Mouse (Mus musculus) myocyte (in vitro differentiated cells): ENCODE results near the gene Clmn. TPM values are rescaled to one million over a fixed set of nuclear protein-coding genes. Genes with fewer than 3 reads are reported as not detected.

Source experiments
- H3K27me3 ChIP-seq: one replicate; pipeline ENCODE4 v1.6.1; 2011; ENCODE audit not compliant: control insufficient read depth, insufficient read depth, insufficient read length
- H3K36me3 ChIP-seq: one replicate; pipeline ENCODE4 v1.6.1; 2011; ENCODE audit not compliant: control insufficient read depth, insufficient read depth
- H3K4me2 ChIP-seq: one replicate; pipeline ENCODE4 v1.6.1; 2011; ENCODE audit warnings: low read depth, control low read depth
- H3K4me3 ChIP-seq: one replicate; pipeline ENCODE4 v1.5.1; 2011; ENCODE audit warnings: mild to moderate bottlenecking, control low read depth, moderate library complexity
- H3K79me2 ChIP-seq: one replicate; pipeline ENCODE4 v1.6.1; 2011; ENCODE audit not compliant: control insufficient read depth, insufficient read depth
- H3ac ChIP-seq: one replicate; pipeline ENCODE4 v1.6.1; 2011; ENCODE audit not compliant: control insufficient read depth, insufficient read length
- CEBPB ChIP-seq: IDR thresholded peaks from 2 replicates; pipeline ENCODE4 v1.6.1; 2011; ENCODE audit warnings: mild to moderate bottlenecking, moderate library complexity; ENCODE audit not compliant: poor library complexity, insufficient read depth, severe bottlenecking
- E2F4 ChIP-seq: IDR thresholded peaks from one replicate; pipeline ENCODE4 v1.6.1; 2011; ENCODE audit warnings: mild to moderate bottlenecking, control low read depth, moderate library complexity; ENCODE audit not compliant: insufficient read depth
- MAX ChIP-seq: IDR thresholded peaks from one replicate; pipeline ENCODE4 v1.6.1; 2011; ENCODE audit warnings: low read depth, mild to moderate bottlenecking, control low read depth
- MYOD1 ChIP-seq, 3 experiments: IDR thresholded peaks; one replicate each; pipeline ENCODE4 v1.6.1; 2011; ENCODE audit warnings: control low read depth in 2 of 3, low read depth in 2 of 3, mild to moderate bottlenecking in 2 of 3, moderate library complexity in 1 of 3; ENCODE audit not compliant: insufficient read length in 2 of 3, control insufficient read depth in 1 of 3
- MYOG ChIP-seq, 3 experiments: IDR thresholded peaks; one replicate each; pipeline ENCODE4 v1.6.1; 2011; ENCODE audit warnings: control low read depth in 2 of 3, low read depth in 2 of 3, mild to moderate bottlenecking in 2 of 3; ENCODE audit not compliant: insufficient read length in 2 of 3, control insufficient read depth in 1 of 3, insufficient read depth in 1 of 3
- POLR2A ChIP-seq: IDR thresholded peaks from one replicate; pipeline ENCODE4 v1.6.1; 2011; ENCODE audit warnings: low read depth, mild to moderate bottlenecking, control low read depth, moderate library complexity; ENCODE audit not compliant: insufficient read length
- POLR2AphosphoS2 ChIP-seq: IDR thresholded peaks from one replicate; pipeline ENCODE4 v1.6.1; 2011; ENCODE audit warnings: low read depth, control low read depth; ENCODE audit not compliant: insufficient read length
- REST ChIP-seq: IDR thresholded peaks from one replicate; pipeline ENCODE4 v1.6.1; 2011; ENCODE audit warnings: mild to moderate bottlenecking, control low read depth, moderate library complexity; ENCODE audit not compliant: insufficient read depth, insufficient read length
- SRF ChIP-seq: IDR thresholded peaks from one replicate; pipeline ENCODE4 v1.6.1; 2011; ENCODE audit warnings: low read depth; ENCODE audit not compliant: control insufficient read depth, insufficient read length
- TCF12 ChIP-seq: IDR thresholded peaks from one replicate; pipeline ENCODE4 v1.6.1; 2011; ENCODE audit warnings: mild to moderate bottlenecking, control low read depth; ENCODE audit not compliant: poor library complexity, insufficient read depth, severe bottlenecking
- TCF3 ChIP-seq: IDR thresholded peaks from one replicate; pipeline ENCODE4 v1.6.1; 2011; ENCODE audit warnings: low read depth, control low read depth; ENCODE audit not compliant: insufficient read length
- USF1 ChIP-seq: IDR thresholded peaks from one replicate; pipeline ENCODE4 v1.6.1; 2011; ENCODE audit warnings: low read depth, mild to moderate bottlenecking, control low read depth, moderate library complexity
- polyA plus RNA-seq: library from polyadenylated mRNA; unstranded; fragments of >200 nt; fragmentation: generic; extraction: Trizol; gene quantifications from one replicate; pipeline ENCODE4 v1.2.1, GENCODE M21; 2012; ENCODE audit warnings: missing spikeins

Gene Clmn
- polyA plus RNA-seq, 1 experiment: 0.07 TPM

DNA sequence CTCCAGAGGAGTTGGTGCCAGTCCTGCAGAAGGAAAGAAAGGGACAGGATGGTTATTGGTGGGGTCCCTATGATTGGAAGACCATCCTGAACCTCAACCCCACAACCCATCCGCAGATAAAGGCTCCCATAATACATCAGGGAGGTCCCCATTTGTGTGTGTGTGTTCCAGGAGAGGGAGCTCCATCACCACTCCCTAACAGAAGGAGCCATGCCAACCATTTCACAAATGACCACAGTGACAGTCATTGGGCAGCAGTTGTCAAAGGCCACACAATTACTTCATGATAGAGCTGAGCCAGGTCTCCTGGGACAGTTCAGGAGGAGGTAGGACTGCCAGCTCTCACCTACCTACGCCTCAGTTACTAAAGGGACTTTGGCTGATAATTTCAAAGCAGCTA lies 92.9 kb downstream of the Clmn start:
- Histone ChIP-seq H3K79me2 (no peaks in the 10 kb centered on the region), H3K4me3 (no peak overlapping the region), H3K36me3 (no peaks in the 10 kb centered on the region), H3K27me3 (peaks cover 39% of the 10 kb centered on the region), H3ac (no peak overlapping the region), H3K4me2 (no peak overlapping the region)
- no peak for TF ChIP-seq TCF12
- TF ChIP-seq MYOD1 (IDR thresholded peaks at IDR 0.05; ENCODE audit: control insufficient read depth in 1 of 3, insufficient read length in 2 of 3, low read depth in 2 of 3): no peak
- TF ChIP-seq POLR2AphosphoS2: no peak
- TF ChIP-seq MYOG (IDR thresholded peaks at IDR 0.05; ENCODE audit: control insufficient read depth in 1 of 3, insufficient read depth in 1 of 3, insufficient read length in 2 of 3, low read depth in 2 of 3): no peak

DNA sequence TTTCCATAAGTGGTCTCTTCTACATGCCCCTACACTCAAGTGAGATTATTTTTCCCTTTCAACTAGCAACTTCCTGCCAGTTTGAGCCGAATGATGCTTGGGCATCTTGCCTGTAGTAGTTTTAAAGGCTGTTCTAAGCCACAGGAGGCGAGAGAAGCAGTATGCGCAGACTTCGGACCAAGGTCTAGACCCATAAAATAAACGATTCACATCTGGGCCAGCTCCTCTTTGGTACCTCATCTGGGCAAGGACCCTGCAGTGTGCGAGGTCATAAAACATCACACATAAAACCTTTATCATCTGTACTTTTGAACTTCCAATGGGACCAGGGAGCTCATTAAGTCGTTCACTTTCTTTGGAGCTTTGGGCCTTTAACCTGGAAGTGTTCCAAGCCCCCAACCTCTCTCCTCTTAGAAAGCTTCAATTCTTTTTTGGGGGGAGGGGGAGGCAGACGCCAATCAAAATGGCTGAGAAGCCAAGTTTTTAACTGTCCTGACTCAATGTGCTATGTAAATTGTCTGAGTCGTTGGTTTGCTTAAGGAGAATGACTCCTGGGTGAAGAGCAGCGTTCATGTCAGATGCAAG lies 95.6 kb downstream of the Clmn start:
- Histone ChIP-seq H3K79me2 (no peaks in the 10 kb centered on the region), H3ac (no peak overlapping the region), H3K36me3 (no peaks in the 10 kb centered on the region), H3K4me2 (no peak overlapping the region), H3K27me3 (peaks cover 23% of the 10 kb centered on the region), H3K4me3 (no peak overlapping the region)
- no peak for TF ChIP-seq MAX
- TF ChIP-seq CEBPB: no peak
- no peak for TF ChIP-seq MYOG (IDR thresholded peaks at IDR 0.05; ENCODE audit: control insufficient read depth in 1 of 3, insufficient read depth in 1 of 3, insufficient read length in 2 of 3, low read depth in 2 of 3)
- TF ChIP-seq E2F4: no peak
- TF ChIP-seq SRF: no peak
- TF ChIP-seq TCF3: no peak
- TF ChIP-seq TCF12: no peak

GRCm38 (mm10) chr12:104767183-104767582 lies 97.7 kb downstream of the Clmn start:
- H3K36me3 ChIP-seq: no peaks in the 10 kb centered on the region
- no peaks in the 10 kb centered on the region for H3K79me2 ChIP-seq
- H3K4me3 ChIP-seq: no peak overlapping the region
- H3K27me3 ChIP-seq: peaks cover 17% of the 10 kb centered on the region
- no peak overlapping the region for H3ac ChIP-seq
- TF ChIP-seq USF1: no peak
- TF ChIP-seq MYOD1 (IDR thresholded peaks at IDR 0.05; ENCODE audit: control insufficient read depth in 1 of 3, insufficient read length in 2 of 3, low read depth in 2 of 3): no peak
- TF ChIP-seq SRF: no peak
- TF ChIP-seq MYOG (IDR thresholded peaks at IDR 0.05; ENCODE audit: control insufficient read depth in 1 of 3, insufficient read depth in 1 of 3, insufficient read length in 2 of 3, low read depth in 2 of 3): no peak
- TF ChIP-seq REST: no peak
- no peak for TF ChIP-seq MAX
- TF ChIP-seq E2F4: no peak
- TF ChIP-seq TCF12: no peak
- no peak for TF ChIP-seq CEBPB
- no peak for TF ChIP-seq TCF3
- no peak for TF ChIP-seq POLR2A
- no peak for TF ChIP-seq POLR2AphosphoS2
- no peak overlapping the region for H3K4me2 ChIP-seq

- H3K79me2 ChIP-seq: no peaks in the 10 kb centered on the region
- no peak overlapping the region for H3ac ChIP-seq
- H3K27me3 ChIP-seq: peaks cover 7% of the 10 kb centered on the region
- no peak overlapping the region for H3K4me3 ChIP-seq
- TF ChIP-seq E2F4 (no peak), TCF3 (no peak), USF1 (no peak), POLR2AphosphoS2 (no peak), POLR2A (no peak), MAX (no peak), MYOG (IDR thresholded peaks at IDR 0.05; ENCODE audit: control insufficient read depth in 1 of 3, insufficient read depth in 1 of 3, insufficient read length in 2 of 3, low read depth in 2 of 3) (no peak), CEBPB (no peak), SRF (no peak), MYOD1 (IDR thresholded peaks at IDR 0.05; ENCODE audit: control insufficient read depth in 1 of 3, insufficient read length in 2 of 3, low read depth in 2 of 3) (no peak), TCF12 (no peak), REST (no peak)
- no peaks in the 10 kb centered on the region for H3K36me3 ChIP-seq
- H3K4me2 ChIP-seq: no peak overlapping the region
Measured at GRCm38 (mm10) chr12:104765761-104766160, 99.1 kb downstream of the Clmn start.

GRCm38 (mm10) chr12:104765116-104765515 lies 99.8 kb downstream of the Clmn start:
- Histone ChIP-seq H3K4me3 (no peak overlapping the region), H3K4me2 (no peak overlapping the region), H3K36me3 (no peaks in the 10 kb centered on the region), H3K27me3 (peaks cover 7% of the 10 kb centered on the region), H3ac (no peak overlapping the region), H3K79me2 (no peaks in the 10 kb centered on the region)
- TF ChIP-seq MYOD1 (IDR thresholded peaks at IDR 0.05; ENCODE audit: control insufficient read depth in 1 of 3, insufficient read length in 2 of 3, low read depth in 2 of 3) (no peak), E2F4 (no peak), REST (no peak), CEBPB (no peak), MAX (no peak), POLR2AphosphoS2 (no peak), MYOG (IDR thresholded peaks at IDR 0.05; ENCODE audit: control insufficient read depth in 1 of 3, insufficient read depth in 1 of 3, insufficient read length in 2 of 3, low read depth in 2 of 3) (no peak), TCF12 (no peak), SRF (no peak), TCF3 (no peak), USF1 (no peak), POLR2A (no peak)
